Mouse (Mus musculus) CH12.LX (cell line): ENCODE results near the gene Fam71e1. TPM values are rescaled to one million over a fixed set of nuclear protein-coding genes. Genes with fewer than 3 reads are reported as not detected.
A peak's percentile ranks its signal among the peaks of the same experiment; 100 is the strongest.

Experiments used
- DNase-seq: peaks from one replicate; pipeline ENCODE4 v3.0.0-alpha.2; 2013; ENCODE audit errors: extremely low read depth
- H3K27ac ChIP-seq: 2 replicates; pipeline ENCODE4 v1.5.1; 2012; ENCODE audit warnings: low read depth, mild to moderate bottlenecking, control low read depth, moderate library complexity; ENCODE audit not compliant: insufficient read depth
- H3K27me3 ChIP-seq: replicated peaks from 2 replicates; pipeline ENCODE3; 2012; ENCODE audit warnings: inconsistent platforms
- H3K36me3 ChIP-seq, 2 experiments: replicated peaks in 1 of 2; 2 replicates each; pipeline versions ENCODE3 to v1.6.1; 2012; ENCODE audit warnings: inconsistent platforms in 1 of 2, low read length in 1 of 2, mild to moderate bottlenecking in 1 of 2, mixed read lengths in 1 of 2, moderate library complexity in 1 of 2; ENCODE audit not compliant: control insufficient read depth in 1 of 2, insufficient read depth in 1 of 2
- H3K4me1 ChIP-seq, 2 experiments: 2 replicates each; pipeline ENCODE4 v1.6.1; 2012; ENCODE audit warnings: inconsistent platforms in 1 of 2, moderate library complexity in 1 of 2; ENCODE audit not compliant: insufficient read depth in 2 of 2, control insufficient read depth in 1 of 2
- H3K4me2 ChIP-seq: 2 replicates; pipeline ENCODE4 v1.6.1; 2012; ENCODE audit warnings: low read depth, mild to moderate bottlenecking, control low read depth; ENCODE audit not compliant: poor library complexity, insufficient read depth, severe bottlenecking
- H3K4me3 ChIP-seq, 3 experiments: fragments of 150-350 bp in 1 of 3; sonication (generic) in 1 of 3; replicated peaks in 1 of 3; 2 replicates each; pipeline versions ENCODE3 to v1.5.1; 2011 to 2012; ENCODE audit warnings: low read depth in 2 of 3, low read length in 2 of 3, mild to moderate bottlenecking in 2 of 3, moderate library complexity in 2 of 3, control low read depth in 1 of 3, improper control_type of control experiment in 1 of 3, inconsistent platforms in 1 of 3, mixed read lengths in 1 of 3; ENCODE audit not compliant: poor library complexity in 1 of 3
- H3K79me2 ChIP-seq: replicated peaks from 2 replicates; pipeline ENCODE4 v1.6.1; 2012; ENCODE audit warnings: mild to moderate bottlenecking, moderate library complexity; ENCODE audit not compliant: control insufficient read depth, poor library complexity, insufficient read depth, severe bottlenecking; ENCODE audit errors: extremely low read depth
- H3K9ac ChIP-seq: 2 replicates; pipeline ENCODE4 v1.6.1; 2012; ENCODE audit warnings: low read depth, mild to moderate bottlenecking, control low read depth, moderate library complexity; ENCODE audit not compliant: insufficient read depth
- H3K9me3 ChIP-seq: replicated peaks from 2 replicates; pipeline ENCODE3; 2012; ENCODE audit warnings: low read length, inconsistent platforms, mixed read lengths
- BHLHE40 ChIP-seq: IDR thresholded peaks from 2 replicates; pipeline ENCODE4 v1.6.1; 2011; ENCODE audit warnings: mild to moderate bottlenecking, low read depth, low read length, improper control_type of control experiment
- CHD1 ChIP-seq: IDR thresholded peaks from 2 replicates; pipeline ENCODE4 v1.6.1; 2012; ENCODE audit warnings: low read depth, low read length, improper control_type of control experiment, inconsistent platforms
- CHD2 ChIP-seq: IDR thresholded peaks from 2 replicates; pipeline ENCODE4 v1.6.1; 2011; ENCODE audit warnings: low read length, improper control_type of control experiment
- CTCF ChIP-seq, 2 experiments: IDR thresholded peaks in 1 of 2; conservative IDR thresholded peaks in 1 of 2; 2 replicates each; pipeline ENCODE4 v1.5.1; 2011 to 2012; ENCODE audit warnings: low read depth in 2 of 2, low read length in 2 of 2, improper control_type of control experiment in 1 of 2, inconsistent platforms in 1 of 2, mild to moderate bottlenecking in 1 of 2, moderate library complexity in 1 of 2
- E2F4 ChIP-seq: IDR thresholded peaks from 2 replicates; pipeline ENCODE4 v1.6.1; 2011; ENCODE audit warnings: low read depth, low read length, improper control_type of control experiment; ENCODE audit not compliant: insufficient replicate concordance
- ELF1 ChIP-seq: IDR thresholded peaks from 2 replicates; pipeline ENCODE4 v1.6.1; 2014; ENCODE audit warnings: low read depth, mild to moderate bottlenecking, inconsistent platforms, low read length, improper control_type of control experiment
- EP300 ChIP-seq: IDR thresholded peaks from 2 replicates; pipeline ENCODE4 v1.6.1; 2011; ENCODE audit warnings: low read length, improper control_type of control experiment
- ETS1 ChIP-seq: conservative IDR thresholded peaks from 2 replicates; pipeline ENCODE4 v1.6.1; 2012; ENCODE audit warnings: low read depth, mild to moderate bottlenecking, inconsistent platforms, low read length, improper control_type of control experiment, moderate library complexity
- GABPA ChIP-seq: IDR thresholded peaks from 2 replicates; pipeline ENCODE4 v1.6.1; 2012; ENCODE audit warnings: low read depth, low read length, improper control_type of control experiment, inconsistent platforms; ENCODE audit not compliant: insufficient replicate concordance
- HCFC1 ChIP-seq: IDR thresholded peaks from 2 replicates; pipeline ENCODE4 v1.6.1; 2012; ENCODE audit warnings: low read depth, mild to moderate bottlenecking, inconsistent platforms, low read length, improper control_type of control experiment
- IRF4 ChIP-seq: IDR thresholded peaks from 2 replicates; pipeline ENCODE4 v1.6.1; 2014; ENCODE audit warnings: low read depth, mild to moderate bottlenecking, inconsistent platforms, low read length, improper control_type of control experiment
- JUN ChIP-seq: IDR thresholded peaks from 2 replicates; pipeline ENCODE4 v1.6.1; 2011; ENCODE audit warnings: low read depth, mild to moderate bottlenecking, low read length, improper control_type of control experiment, moderate library complexity; ENCODE audit not compliant: insufficient read depth
- JUND ChIP-seq: conservative IDR thresholded peaks from 2 replicates; pipeline ENCODE4 v1.6.1; 2011; ENCODE audit warnings: low read depth, low read length, improper control_type of control experiment
- KAT2A ChIP-seq: IDR thresholded peaks from 2 replicates; pipeline ENCODE4 v1.6.1; 2012; ENCODE audit warnings: low read length, improper control_type of control experiment, inconsistent platforms; ENCODE audit not compliant: insufficient replicate concordance
- MAFK ChIP-seq: IDR thresholded peaks from 2 replicates; pipeline ENCODE4 v1.6.1; 2011; ENCODE audit warnings: low read length, improper control_type of control experiment; ENCODE audit not compliant: insufficient replicate concordance
- MAX ChIP-seq: IDR thresholded peaks from 2 replicates; pipeline ENCODE4 v1.6.1; 2011; ENCODE audit warnings: low read length, improper control_type of control experiment
- MAZ ChIP-seq: IDR thresholded peaks from 2 replicates; pipeline ENCODE4 v1.6.1; 2012; ENCODE audit warnings: low read depth, mild to moderate bottlenecking, inconsistent platforms, low read length, improper control_type of control experiment, moderate library complexity
- MEF2A ChIP-seq: IDR thresholded peaks from 2 replicates; pipeline ENCODE4 v1.6.1; 2014; ENCODE audit warnings: low read depth, mild to moderate bottlenecking, inconsistent platforms, low read length, improper control_type of control experiment, borderline replicate concordance
- MXI1 ChIP-seq: IDR thresholded peaks from 2 replicates; pipeline ENCODE4 v1.6.1; 2011; ENCODE audit warnings: mild to moderate bottlenecking, low read depth, low read length, improper control_type of control experiment
- MYC ChIP-seq: IDR thresholded peaks from 2 replicates; pipeline ENCODE4 v1.6.1; 2011; ENCODE audit warnings: low read depth, mild to moderate bottlenecking, improper control_type of control experiment, low read length
- NELFE ChIP-seq: IDR thresholded peaks from 2 replicates; pipeline ENCODE4 v1.6.1; 2011; ENCODE audit warnings: low read depth, low read length, improper control_type of control experiment
- NRF1 ChIP-seq: IDR thresholded peaks from 2 replicates; pipeline ENCODE4 v1.6.1; 2014; ENCODE audit warnings: low read depth, mild to moderate bottlenecking, inconsistent platforms, low read length, improper control_type of control experiment, moderate library complexity
- POLR2A ChIP-seq: IDR thresholded peaks from 2 replicates; pipeline ENCODE4 v1.6.1; 2011; ENCODE audit warnings: low read depth, mild to moderate bottlenecking, improper control_type of control experiment, low read length
- POLR2AphosphoS2 ChIP-seq: IDR thresholded peaks from 2 replicates; pipeline ENCODE4 v1.6.1; 2011; ENCODE audit warnings: low read depth, low read length, improper control_type of control experiment
- RAD21 ChIP-seq: IDR thresholded peaks from 2 replicates; pipeline ENCODE4 v1.6.1; 2011; ENCODE audit warnings: low read depth, mild to moderate bottlenecking, low read length, improper control_type of control experiment, moderate library complexity
- RCOR1 ChIP-seq: conservative IDR thresholded peaks from 2 replicates; pipeline ENCODE4 v1.6.1; 2012; ENCODE audit warnings: low read depth, mild to moderate bottlenecking, inconsistent platforms, low read length, improper control_type of control experiment
- SIN3A ChIP-seq: IDR thresholded peaks from 2 replicates; pipeline ENCODE4 v1.6.1; 2012; ENCODE audit warnings: low read length, improper control_type of control experiment, inconsistent platforms
- SMC3 ChIP-seq: IDR thresholded peaks from 2 replicates; pipeline ENCODE4 v1.6.1; 2011; ENCODE audit warnings: low read depth, low read length, improper control_type of control experiment
- TBP ChIP-seq: conservative IDR thresholded peaks from 2 replicates; pipeline ENCODE4 v1.6.1; 2011; ENCODE audit warnings: low read depth, low read length, improper control_type of control experiment
- TCF12 ChIP-seq: IDR thresholded peaks from 2 replicates; pipeline ENCODE4 v1.6.1; 2014; ENCODE audit warnings: low read depth, mild to moderate bottlenecking, inconsistent platforms, low read length, improper control_type of control experiment
- UBTF ChIP-seq: IDR thresholded peaks from 2 replicates; pipeline ENCODE4 v1.6.1; 2012; ENCODE audit warnings: low read depth, mild to moderate bottlenecking, inconsistent platforms, low read length, improper control_type of control experiment, moderate library complexity
- USF1 ChIP-seq: IDR thresholded peaks from 2 replicates; pipeline ENCODE4 v1.6.1; 2014; ENCODE audit warnings: low read depth, mild to moderate bottlenecking, inconsistent platforms, low read length, improper control_type of control experiment
- USF2 ChIP-seq: conservative IDR thresholded peaks from 2 replicates; pipeline ENCODE4 v1.6.1; 2011; ENCODE audit warnings: low read depth, low read length, improper control_type of control experiment
- ZC3H11A ChIP-seq: IDR thresholded peaks from 2 replicates; pipeline ENCODE4 v1.6.1; 2012; ENCODE audit warnings: low read depth, mild to moderate bottlenecking, inconsistent platforms, low read length, improper control_type of control experiment
- ZKSCAN1 ChIP-seq: IDR thresholded peaks from 2 replicates; pipeline ENCODE4 v1.6.1; 2012; ENCODE audit warnings: low read depth, inconsistent platforms, low read length, improper control_type of control experiment, borderline replicate concordance
- ZMIZ1 ChIP-seq: IDR thresholded peaks from 2 replicates; pipeline ENCODE4 v1.6.1; 2012; ENCODE audit warnings: low read depth, mild to moderate bottlenecking, inconsistent platforms, low read length, improper control_type of control experiment
- ZNF384 ChIP-seq: IDR thresholded peaks from 2 replicates; pipeline ENCODE4 v1.6.1; 2012; ENCODE audit warnings: low read depth, low read length, improper control_type of control experiment, inconsistent platforms
- dilution Hi-C: fragments of 300-500 bp; cut with MboI; formaldehyde crosslinking; loops from 2 replicates; pipeline ENCODE4 v1.14.3; 2020; ENCODE audit warnings: low sequenced_read_pairs; ENCODE audit not compliant: extremely low pct_unique_long_range_greater_than_20kb, extremely low pct_ligation_motif_present
- in situ Hi-C: fragments of 300-500 bp; cut with MboI; formaldehyde crosslinking; loops from 3 replicates; pipeline ENCODE4 v1.14.3; 2019; ENCODE audit warnings: low sequenced_read_pairs, low pct_ligation_motif_present, low pct_unique_long_range_greater_than_20kb, mixed read lengths
- polyA plus RNA-seq: library from polyadenylated mRNA; unstranded; fragments of >175 nt; gene quantifications from 2 replicates; pipeline ENCODE4 v1.2.1, GENCODE M21; 2012; ENCODE audit warnings: low read depth; ENCODE audit not compliant: insufficient read length
- total RNA-seq, 2 experiments: library from RNA; depleted of rRNA; stranded (reverse); fragments of 300-350 nt in 1 of 2; fragments of >200 nt in 1 of 2; gene quantifications; 2 replicates each; pipeline ENCODE4 v1.2.3; 2012 to 2014

Gene Fam71e1
- total and polyA plus RNA-seq, 3 experiments = 0.39 to 1.2 TPM; not detected in 1

- peak overlapping the region; percentile 52 for H3K4me2 ChIP-seq
- in situ Hi-C loops = no loop called here
- peak; percentile 68 for DNase-seq
- no peaks in the 10 kb centered on the region for H3K9me3 ChIP-seq
- no peaks in the 10 kb centered on the region for H3K27me3 ChIP-seq
- peaks cover 10% of the 10 kb centered on the region for H3K79me2 ChIP-seq
- peaks cover 36 to 68% of the 10 kb centered on the region in 2 experiments for H3K36me3 ChIP-seq
- no peak overlapping the region; the same call in 1 of the 2 replicates for H3K9ac ChIP-seq
- H3K4me3 ChIP-seq = peak overlapping the region; percentile 10 to 65 (median 51)
- peaks cover 53 to 63% of the 10 kb centered on the region in 2 experiments for H3K4me1 ChIP-seq
- dilution Hi-C loops = no loop called here
- H3K27ac ChIP-seq = peak overlapping the region; percentile 98
- TF ChIP-seq GABPA = no peak
- TF ChIP-seq RCOR1 = no peak
- TF ChIP-seq ETS1 = peak; percentile 93
- no peak for TF ChIP-seq RAD21
- TF ChIP-seq E2F4 = no peak
- TF ChIP-seq MAZ = peak; percentile 83
- TF ChIP-seq KAT2A = 0 out of 2 replicates have a peak, but pooled peaks have one; percentile 41
- no peak for TF ChIP-seq ZKSCAN1
- no peak for TF ChIP-seq POLR2AphosphoS2
- no peak for TF ChIP-seq JUN
- peak in 1 of 2 experiments; percentile 20; a peak in 2 of 4 replicates for TF ChIP-seq CTCF (conservative IDR thresholded peaks at IDR 0.05 in 1 of 2, IDR thresholded peaks at IDR 0.05 in 1 of 2; ENCODE audit: low read depth in 2 of 2, low read length in 2 of 2)
- TF ChIP-seq POLR2A = no peak; the same call in 1 of the 2 replicates
- TF ChIP-seq IRF4 = 0 out of 2 replicates have a peak, but pooled peaks have one; percentile 30
- peak; percentile 16; the same call in 1 of the 2 replicates for TF ChIP-seq MAX
- TF ChIP-seq USF2 = no peak
- TF ChIP-seq BHLHE40 = peak; percentile 68
- peak; percentile 69 for TF ChIP-seq CHD2
- no peak for TF ChIP-seq ELF1
- peak; percentile 65; the same call in 1 of the 2 replicates for TF ChIP-seq EP300
- 0 out of 2 replicates have a peak, but pooled peaks have one; percentile 35 for TF ChIP-seq UBTF
- TF ChIP-seq MEF2A = no peak
- no peak for TF ChIP-seq ZC3H11A
- no peak for TF ChIP-seq MYC
- TF ChIP-seq MXI1 = 0 out of 2 replicates have a peak, but pooled peaks have one; percentile 40
- TF ChIP-seq SIN3A = no peak; the same call in none of the 2 replicates
- no peak; the same call in 1 of the 2 replicates for TF ChIP-seq HCFC1
- 0 out of 2 replicates have a peak, but pooled peaks have one; percentile 43 for TF ChIP-seq CHD1
- TF ChIP-seq SMC3 = no peak
- TF ChIP-seq TCF12 = peak; percentile 98
- TF ChIP-seq NRF1 = no peak
- TF ChIP-seq MAFK = 0 out of 2 replicates have a peak, but pooled peaks have one; percentile 16
- no peak for TF ChIP-seq ZNF384
- 0 out of 2 replicates have a peak, but pooled peaks have one; percentile 44 for TF ChIP-seq NELFE
- no peak for TF ChIP-seq JUND
- TF ChIP-seq USF1 = no peak
- no peak for TF ChIP-seq TBP
- TF ChIP-seq ZMIZ1 = peak; percentile 55; the same call in 1 of the 2 replicates
These were observed 36.8 kb downstream of the Fam71e1 start for GRCm38 (mm10) chr7:44532918-44533745.
